Mouse (Mus musculus): ENCODE data around the gene Csl. TPM values are rescaled to one million over a fixed set of nuclear protein-coding genes. Genes with fewer than 3 reads are reported as not detected.

Gene Csl
- polyA plus RNA-seq, 1 experiment: not detected

GRCm38 (mm10) chr10:99741609-99742280, 17.7 kb downstream of the Csl start:
- no peaks in the 10 kb centered on the region; the same call in 1 of the 2 replicates for H3K9me3 ChIP-seq (replicated peaks; ENCODE audit: control insufficient read depth, insufficient read depth, low read length, poor library complexity, severe bottlenecking)
- TF ChIP-seq CTCF (IDR thresholded peaks at IDR 0.05; ENCODE audit: low read depth, low read length): no peak
- no peak for TF ChIP-seq EP300 (IDR thresholded peaks at IDR 0.05; ENCODE audit: insufficient read depth, low read depth, low read length)
- no peak for TF ChIP-seq POLR2A (IDR thresholded peaks at IDR 0.05; ENCODE audit: insufficient read depth, low read length)
- H3K9ac ChIP-seq (ENCODE audit: low read depth, poor library complexity, severe bottlenecking): no peak overlapping the region
- H3K36me3 ChIP-seq (ENCODE audit: control insufficient read depth, insufficient read depth, low read length, poor library complexity, severe bottlenecking): no peaks in the 10 kb centered on the region
- no peaks in the 10 kb centered on the region for H3K27me3 ChIP-seq (ENCODE audit: control insufficient read depth, insufficient read depth, low read length, poor library complexity, severe bottlenecking)
- H3K4me1 ChIP-seq (ENCODE audit: control insufficient read depth, insufficient read depth, low read length): no peaks in the 10 kb centered on the region
- no peak overlapping the region for H3K4me3 ChIP-seq (ENCODE audit: low read depth, low read length)
- H3K27ac ChIP-seq (ENCODE audit: insufficient read depth, low read length): no peak overlapping the region

- H3K4me3 ChIP-seq (ENCODE audit: low read depth, low read length): no peak overlapping the region
- H3K4me1 ChIP-seq (ENCODE audit: control insufficient read depth, insufficient read depth, low read length): no peaks in the 10 kb centered on the region
- TF ChIP-seq CTCF (IDR thresholded peaks at IDR 0.05; ENCODE audit: low read depth, low read length) (no peak), POLR2A (IDR thresholded peaks at IDR 0.05; ENCODE audit: insufficient read depth, low read length) (no peak), EP300 (IDR thresholded peaks at IDR 0.05; ENCODE audit: insufficient read depth, low read depth, low read length) (no peak)
- H3K27ac ChIP-seq (ENCODE audit: insufficient read depth, low read length): no peak overlapping the region
- H3K36me3 ChIP-seq (ENCODE audit: control insufficient read depth, insufficient read depth, low read length, poor library complexity, severe bottlenecking): no peaks in the 10 kb centered on the region
- H3K9ac ChIP-seq (ENCODE audit: low read depth, poor library complexity, severe bottlenecking): no peak overlapping the region
- H3K9me3 ChIP-seq (replicated peaks; ENCODE audit: control insufficient read depth, insufficient read depth, low read length, poor library complexity, severe bottlenecking): no peaks in the 10 kb centered on the region; the same call in 1 of the 2 replicates
- H3K27me3 ChIP-seq (ENCODE audit: control insufficient read depth, insufficient read depth, low read length, poor library complexity, severe bottlenecking): no peaks in the 10 kb centered on the region
These were observed 46.3 kb downstream of the Csl start for GRCm38 (mm10) chr10:99713129-99713528.

- Histone ChIP-seq H3K4me1 (ENCODE audit: control insufficient read depth, insufficient read depth, low read length) (no peaks in the 10 kb centered on the region), H3K9ac (ENCODE audit: low read depth, poor library complexity, severe bottlenecking) (no peak overlapping the region), H3K27ac (ENCODE audit: insufficient read depth, low read length) (no peak overlapping the region), H3K9me3 (replicated peaks; ENCODE audit: control insufficient read depth, insufficient read depth, low read length, poor library complexity, severe bottlenecking) (no peaks in the 10 kb centered on the region; the same call in 1 of the 2 replicates), H3K36me3 (ENCODE audit: control insufficient read depth, insufficient read depth, low read length, poor library complexity, severe bottlenecking) (no peaks in the 10 kb centered on the region), H3K27me3 (ENCODE audit: control insufficient read depth, insufficient read depth, low read length, poor library complexity, severe bottlenecking) (no peaks in the 10 kb centered on the region), H3K4me3 (ENCODE audit: low read depth, low read length) (no peak overlapping the region)
- TF ChIP-seq EP300 (IDR thresholded peaks at IDR 0.05; ENCODE audit: insufficient read depth, low read depth, low read length): no peak
- no peak for TF ChIP-seq CTCF (IDR thresholded peaks at IDR 0.05; ENCODE audit: low read depth, low read length)
- no peak for TF ChIP-seq POLR2A (IDR thresholded peaks at IDR 0.05; ENCODE audit: insufficient read depth, low read length)
These were observed 47.9 kb downstream of the Csl start for GRCm38 (mm10) chr10:99711567-99711966.

Data from ES-Bruce4 (cell line).